Mouse (Mus musculus) cerebellum, adult 2 months (tissue): ENCODE results near the gene Olfr64.

Source experiments
- CTCF ChIP-seq: fragments of 200-500 bp; IDR thresholded peaks from 2 replicates; pipeline ENCODE4 v1.5.1; 2011; ENCODE audit warnings: low read depth, mild to moderate bottlenecking, control low read depth, low read length, moderate library complexity, borderline replicate concordance; ENCODE audit not compliant: insufficient read depth
- POLR2A ChIP-seq: fragments of 200-500 bp; IDR thresholded peaks from 2 replicates; pipeline ENCODE4 v1.6.1; 2011; ENCODE audit warnings: low read length, control low read depth, borderline replicate concordance; ENCODE audit not compliant: insufficient read depth

- TF ChIP-seq POLR2A (no peak), CTCF (no peak)
Observed at GRCm38 (mm10) chr7:103853090-103853489, 41.2 kb downstream of the Olfr64 start, which contains the start of gene Hbb-y.
